Mouse (Mus musculus) neural tube, embryonic 14.5 days (tissue): Measurements from ENCODE around the gene Haus8. TPM values are rescaled to one million over a fixed set of nuclear protein-coding genes. Genes with fewer than 3 reads are reported as not detected.
"Not testable (repeated sequence)": the region's sequence is repeated elsewhere in the genome, so short reads cannot be mapped to it uniquely, and the experiment has no call there.

ENCODE experiments used
- ATAC-seq: fragments of 200-750 bp; cut with Nextera tagmentation; 2 replicates; pipeline ENCODE4 v1.8.0; 2017; ENCODE audit warnings: low read depth, mild to moderate bottlenecking, moderate TSS enrichment, moderate library complexity
- H3K27ac ChIP-seq: fragments of 300-500 bp; sonication (generic); 2 replicates; pipeline ENCODE4 v1.5.1; 2014; ENCODE audit warnings: low read depth, mild to moderate bottlenecking, control low read depth, low read length, moderate library complexity, mixed read lengths
- H3K27me3 ChIP-seq: fragments of 300-500 bp; sonication (generic); 2 replicates; pipeline ENCODE4 v1.6.1; 2014; ENCODE audit warnings: low read length; ENCODE audit not compliant: control insufficient read depth, insufficient read depth
- H3K36me3 ChIP-seq: fragments of 300-500 bp; sonication (generic); 2 replicates; pipeline ENCODE4 v1.6.1; 2014; ENCODE audit warnings: low read length, mixed read lengths; ENCODE audit not compliant: control insufficient read depth, insufficient read depth
- H3K4me1 ChIP-seq: fragments of 300-500 bp; sonication (generic); 2 replicates; pipeline ENCODE4 v1.6.1; 2014; ENCODE audit warnings: low read length; ENCODE audit not compliant: control insufficient read depth, insufficient read depth
- H3K4me2 ChIP-seq: fragments of 300-500 bp; sonication (generic); 2 replicates; pipeline ENCODE4 v1.6.1; 2014; ENCODE audit warnings: mild to moderate bottlenecking, low read depth, low read length, control low read depth
- H3K4me3 ChIP-seq: fragments of 300-500 bp; sonication (generic); 2 replicates; pipeline ENCODE4 v1.5.1; 2014; ENCODE audit warnings: low read depth, low read length, control low read depth, mixed read lengths
- H3K9ac ChIP-seq: fragments of 300-500 bp; sonication (generic); replicated peaks from 2 replicates; pipeline ENCODE4 v1.6.1; 2014; ENCODE audit warnings: low read depth, mild to moderate bottlenecking, control low read depth, low read length, mixed read lengths
- H3K9me3 ChIP-seq: fragments of 300-500 bp; sonication (generic); 2 replicates; pipeline ENCODE4 v1.6.1; 2016; ENCODE audit warnings: low read length; ENCODE audit not compliant: control insufficient read depth
- WGBS: fragments of 180-500 bp; shearing (Covaris S2); extraction: QIAGEN DNeasy Blood & Tissue Kit; methylation state at CpG from one replicate; pipeline ENCODE4 v1.1.7; 2014; 5-methylcytosine and 5-hydroxymethylcytosine counted together
- polyA plus RNA-seq: library from polyadenylated mRNA; unstranded; fragments of >200 nt; fragmentation: Nextera tagmentation; extraction: Ambion mirVana; gene quantifications from 2 replicates; pipeline ENCODE4 v1.2.1, GENCODE M21; 2014

Gene Haus8
- polyA plus RNA-seq, 1 experiment from 2014 or later: 59.3 TPM

DNA sequence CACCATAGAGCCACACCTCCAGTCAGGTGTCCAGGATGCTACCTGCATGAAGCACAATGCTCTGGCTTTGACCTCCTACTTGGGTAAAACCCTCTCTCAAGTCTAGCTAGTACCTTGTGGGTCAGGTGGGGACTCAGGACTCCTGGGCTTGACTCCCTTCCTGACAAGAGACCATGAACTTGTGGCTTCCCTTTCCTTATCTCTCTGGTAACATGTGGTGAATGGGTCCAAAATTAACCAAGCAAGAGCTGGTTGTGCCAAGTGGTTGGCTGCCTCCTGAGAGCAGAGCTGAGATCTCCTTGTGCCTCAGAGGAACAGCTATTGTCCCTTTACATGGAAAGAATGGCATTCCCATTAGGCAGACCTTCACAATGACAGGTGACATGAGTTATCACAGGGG, 1.7 kb upstream of the Haus8 start:
- no peak overlapping the region for H3K4me2 ChIP-seq

DNA sequence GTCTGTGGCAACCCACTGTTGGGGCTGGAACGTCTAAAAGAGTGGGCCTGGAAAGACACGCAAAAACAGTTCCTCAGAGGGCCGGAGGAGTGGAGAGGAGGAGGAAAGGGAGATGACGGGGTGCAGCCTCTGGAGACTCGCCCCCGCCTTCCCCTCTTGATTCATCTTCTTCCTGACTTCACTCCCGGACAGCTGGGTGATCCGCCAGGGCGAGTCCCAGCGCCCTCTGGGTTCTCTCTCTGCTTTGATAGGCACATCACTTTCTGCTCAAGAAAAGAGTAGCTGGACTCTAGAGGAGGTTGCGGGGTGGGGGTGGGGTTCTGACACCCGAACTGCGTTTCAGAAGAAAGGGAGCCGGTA, 397 bp upstream of the Haus8 start:
- Histone ChIP-seq H3K9me3 (no peaks in the 10 kb centered on the region), H3K27me3 (no peaks in the 10 kb centered on the region), H3K4me3 (peak overlapping the region; percentile 77), H3K27ac (peak overlapping the region; percentile 53), H3K9ac (peak overlapping the region; percentile 65), H3K36me3 (no peaks in the 10 kb centered on the region), H3K4me2 (peak overlapping the region; percentile 65), H3K4me1 (peaks cover 13% of the 10 kb centered on the region)
- ATAC-seq: no peak; the same call in 1 of the 2 replicates
- under 1% methylated on average over 14 of the region's 14 CpGs for WGBS

More for the DNA sequence above, 1.7 kb upstream of the Haus8 start:
- Histone ChIP-seq H3K27me3 (no peaks in the 10 kb centered on the region), H3K36me3 (no peaks in the 10 kb centered on the region), H3K27ac (no peak overlapping the region), H3K4me1 (peaks cover 13% of the 10 kb centered on the region), H3K9ac (no peak overlapping the region), H3K9me3 (no peaks in the 10 kb centered on the region), H3K4me3 (no peak overlapping the region)
- no peak for ATAC-seq

- peak; percentile 1; the same call in 1 of the 2 replicates for ATAC-seq
- 29% methylated on average over 5 of the region's 5 CpGs for WGBS
- Histone ChIP-seq H3K27me3 (no peaks in the 10 kb centered on the region), H3K4me3 (peak overlapping the region; percentile 77), H3K36me3 (no peaks in the 10 kb centered on the region), H3K4me2 (peak overlapping the region; percentile 46), H3K4me1 (peaks cover 13% of the 10 kb centered on the region), H3K9ac (peak overlapping the region; percentile 63), H3K9me3 (no peaks in the 10 kb centered on the region), H3K27ac (no peak overlapping the region; the same call in 1 of the 2 replicates)
Observed at GRCm38 (mm10) chr8:71271630-71272029, 1.1 kb downstream of the Haus8 start.

- H3K4me2 ChIP-seq: not testable (repeated sequence)
- WGBS: 97% methylated on average over 5 of the region's 6 CpGs
Observed at GRCm38 (mm10) chr8:71268286-71268685, 4.4 kb downstream of the Haus8 start.

GRCm38 (mm10) chr8:71267690-71268089, 5.0 kb downstream of the Haus8 start:
- H3K27me3 ChIP-seq: no peaks in the 10 kb centered on the region
- H3K36me3 ChIP-seq: peaks cover 1% of the 10 kb centered on the region; the same call in 1 of the 2 replicates
- H3K4me2 ChIP-seq: no peak overlapping the region
- H3K9me3 ChIP-seq: no peaks in the 10 kb centered on the region
- no peak overlapping the region for H3K4me3 ChIP-seq
- no peak overlapping the region for H3K9ac ChIP-seq
- 98% methylated on average over 2 of the region's 2 CpGs for WGBS
- peaks cover 4% of the 10 kb centered on the region; the same call in 1 of the 2 replicates for H3K4me1 ChIP-seq
- ATAC-seq: no peak
- no peak overlapping the region for H3K27ac ChIP-seq

More at GRCm38 (mm10) chr8:71268286-71268685, 4.4 kb downstream of the Haus8 start:
- H3K9me3 ChIP-seq, H3K4me3 ChIP-seq, H3K4me1 ChIP-seq, H3K27ac ChIP-seq, H3K9ac ChIP-seq, ATAC-seq, H3K36me3 ChIP-seq, H3K27me3 ChIP-seq: not testable (repeated sequence)

GRCm38 (mm10) chr8:71261234-71261633, 11.5 kb downstream of the Haus8 start:
- no peak for ATAC-seq
- H3K4me2 ChIP-seq: no peak overlapping the region
- no peak overlapping the region for H3K9ac ChIP-seq
- H3K9me3 ChIP-seq: no peaks in the 10 kb centered on the region; the same call in 1 of the 2 replicates
- no peak overlapping the region for H3K27ac ChIP-seq
- no peaks in the 10 kb centered on the region for H3K27me3 ChIP-seq
- no peak overlapping the region for H3K4me3 ChIP-seq
- peaks cover 17% of the 10 kb centered on the region; the same call in 1 of the 2 replicates for H3K36me3 ChIP-seq
- no peaks in the 10 kb centered on the region for H3K4me1 ChIP-seq

GRCm38 (mm10) chr8:71256545-71257232, 16.0 kb downstream of the Haus8 start:
- Histone ChIP-seq H3K4me1 (no peaks in the 10 kb centered on the region), H3K4me2 (no peak overlapping the region), H3K27me3 (no peaks in the 10 kb centered on the region), H3K9me3 (no peaks in the 10 kb centered on the region), H3K4me3 (no peak overlapping the region), H3K27ac (no peak overlapping the region), H3K9ac (no peak overlapping the region), H3K36me3 (peaks cover 22% of the 10 kb centered on the region; the same call in 1 of the 2 replicates)
- WGBS: 95% methylated on average over 3 of the region's 3 CpGs
- no peak for ATAC-seq

- Histone ChIP-seq H3K36me3 (peaks cover 3% of the 10 kb centered on the region; the same call in 1 of the 2 replicates), H3K4me2 (no peak overlapping the region), H3K27ac (no peak overlapping the region), H3K4me1 (no peaks in the 10 kb centered on the region), H3K9me3 (no peaks in the 10 kb centered on the region), H3K4me3 (no peak overlapping the region), H3K9ac (no peak overlapping the region), H3K27me3 (no peaks in the 10 kb centered on the region)
- WGBS: 88% methylated on average over 1 of the region's 1 CpGs
- no peak for ATAC-seq
Observed at GRCm38 (mm10) chr8:71248203-71248602, 24.5 kb downstream of the Haus8 start.

DNA sequence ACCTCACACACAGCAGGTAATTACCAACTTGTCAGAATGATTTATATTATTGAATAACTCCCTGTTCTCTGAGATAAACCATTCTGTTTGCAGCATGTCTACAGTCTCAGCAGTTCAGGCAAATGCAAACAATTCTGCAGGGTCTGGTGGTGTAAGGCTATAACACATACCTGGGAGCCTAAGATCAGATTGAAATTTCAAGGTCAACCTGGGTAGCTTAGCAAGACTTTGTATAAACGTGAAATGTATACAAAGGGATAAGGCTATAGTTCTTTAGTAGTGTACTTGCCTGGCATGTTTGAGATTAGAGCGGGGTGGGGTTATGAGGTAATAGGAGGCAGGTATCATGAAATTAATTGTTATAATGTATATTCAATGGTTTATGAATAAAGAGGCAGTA, 30.0 kb downstream of the Haus8 start:
- no peak overlapping the region for H3K4me2 ChIP-seq
- WGBS: 87% methylated on average over 2 of the region's 2 CpGs

More for the DNA sequence above, 30.0 kb downstream of the Haus8 start:
- Histone ChIP-seq H3K4me1 (no peaks in the 10 kb centered on the region), H3K4me3 (no peak overlapping the region), H3K36me3 (no peaks in the 10 kb centered on the region), H3K9ac (no peak overlapping the region), H3K9me3 (no peaks in the 10 kb centered on the region), H3K27me3 (no peaks in the 10 kb centered on the region), H3K27ac (no peak overlapping the region)
- no peak for ATAC-seq
